Mouse (Mus musculus): ENCODE measurements at regions not wholly inside any gene's neighbourhood (a gene's known extent, or its start where the extent isn't known, plus 50 kb on each side); places are given as distances from the start of the nearest gene placed in this dataset.

GRCm38 (mm10) chr5:126098433-126098832 is 566.9 kb downstream of the Tmem132b start:
- H3K4me1 ChIP-seq (ENCODE audit: control insufficient read depth, insufficient read depth, low read length), result no peaks in the 10 kb centered on the region
- H3K27ac ChIP-seq (ENCODE audit: control insufficient read depth, insufficient read depth, low read depth, low read length, poor library complexity), result no peak overlapping the region
- WGBS, result 71% methylated on average over 7 of the region's 7 CpGs
- H3K4me3 ChIP-seq (replicated peaks; ENCODE audit: control insufficient read depth, low read depth, low read length), result no peak overlapping the region
- no peak for TF ChIP-seq CTCF (IDR thresholded peaks at IDR 0.05; ENCODE audit: control insufficient read depth, insufficient read depth, low read length)
- no peak for TF ChIP-seq POLR2A (IDR thresholded peaks at IDR 0.05; ENCODE audit: borderline replicate concordance, control insufficient read depth, low read depth, low read length)

GRCm38 (mm10) chr5:126099931-126100330 is 568.4 kb downstream of the Tmem132b start:
- no peak overlapping the region for H3K4me3 ChIP-seq (replicated peaks; ENCODE audit: control insufficient read depth, low read depth, low read length)
- no peaks in the 10 kb centered on the region for H3K4me1 ChIP-seq (ENCODE audit: control insufficient read depth, insufficient read depth, low read length)
- TF ChIP-seq CTCF (IDR thresholded peaks at IDR 0.05; ENCODE audit: control insufficient read depth, insufficient read depth, low read length), result no peak
- WGBS, result 83% methylated on average over 8 of the region's 8 CpGs
- H3K27ac ChIP-seq (ENCODE audit: control insufficient read depth, insufficient read depth, low read depth, low read length, poor library complexity), result no peak overlapping the region

- H3K4me1 ChIP-seq (ENCODE audit: control insufficient read depth, insufficient read depth, low read length), result no peaks in the 10 kb centered on the region
- H3K4me3 ChIP-seq (replicated peaks; ENCODE audit: control insufficient read depth, low read depth, low read length), result no peak overlapping the region
- TF ChIP-seq POLR2A (IDR thresholded peaks at IDR 0.05; ENCODE audit: borderline replicate concordance, control insufficient read depth, low read depth, low read length), result no peak
- no peak overlapping the region for H3K27ac ChIP-seq (ENCODE audit: control insufficient read depth, insufficient read depth, low read depth, low read length, poor library complexity)
- 68% methylated on average over 5 of the region's 5 CpGs for WGBS
Observed at GRCm38 (mm10) chr5:126104464-126104863, 572.9 kb downstream of the Tmem132b start.

GRCm38 (mm10) chr5:126104883-126105282 is 573.3 kb downstream of the Tmem132b start:
- no peak overlapping the region for H3K27ac ChIP-seq (ENCODE audit: control insufficient read depth, insufficient read depth, low read depth, low read length, poor library complexity)
- TF ChIP-seq CTCF (IDR thresholded peaks at IDR 0.05; ENCODE audit: control insufficient read depth, insufficient read depth, low read length) (no peak), POLR2A (IDR thresholded peaks at IDR 0.05; ENCODE audit: borderline replicate concordance, control insufficient read depth, low read depth, low read length) (no peak)
- no peaks in the 10 kb centered on the region for H3K4me1 ChIP-seq (ENCODE audit: control insufficient read depth, insufficient read depth, low read length)
- no peak overlapping the region for H3K4me3 ChIP-seq (replicated peaks; ENCODE audit: control insufficient read depth, low read depth, low read length)
- 64% methylated on average over 1 of the region's 1 CpGs for WGBS

GRCm38 (mm10) chr5:126105446-126105845 is 573.9 kb downstream of the Tmem132b start:
- Histone ChIP-seq H3K4me1 (ENCODE audit: control insufficient read depth, insufficient read depth, low read length) (no peaks in the 10 kb centered on the region), H3K27ac (ENCODE audit: control insufficient read depth, insufficient read depth, low read depth, low read length, poor library complexity) (no peak overlapping the region), H3K4me3 (replicated peaks; ENCODE audit: control insufficient read depth, low read depth, low read length) (no peak overlapping the region)
- 75% methylated on average over 1 of the region's 1 CpGs for WGBS
- TF ChIP-seq POLR2A (IDR thresholded peaks at IDR 0.05; ENCODE audit: borderline replicate concordance, control insufficient read depth, low read depth, low read length), result no peak
- no peak for TF ChIP-seq CTCF (IDR thresholded peaks at IDR 0.05; ENCODE audit: control insufficient read depth, insufficient read depth, low read length)

- Histone ChIP-seq H3K4me3 (replicated peaks; ENCODE audit: control insufficient read depth, low read depth, low read length) (no peak overlapping the region), H3K4me1 (ENCODE audit: control insufficient read depth, insufficient read depth, low read length) (no peaks in the 10 kb centered on the region), H3K27ac (ENCODE audit: control insufficient read depth, insufficient read depth, low read depth, low read length, poor library complexity) (no peak overlapping the region)
- TF ChIP-seq POLR2A (IDR thresholded peaks at IDR 0.05; ENCODE audit: borderline replicate concordance, control insufficient read depth, low read depth, low read length) (no peak), CTCF (IDR thresholded peaks at IDR 0.05; ENCODE audit: control insufficient read depth, insufficient read depth, low read length) (no peak)
- 75% methylated on average over 5 of the region's 5 CpGs for WGBS
Observed at GRCm38 (mm10) chr5:126107020-126107419, 575.4 kb downstream of the Tmem132b start.

- Histone ChIP-seq H3K4me3 (replicated peaks; ENCODE audit: control insufficient read depth, low read depth, low read length) (no peak overlapping the region), H3K4me1 (ENCODE audit: control insufficient read depth, insufficient read depth, low read length) (no peaks in the 10 kb centered on the region), H3K27ac (ENCODE audit: control insufficient read depth, insufficient read depth, low read depth, low read length, poor library complexity) (no peak overlapping the region)
- TF ChIP-seq POLR2A (IDR thresholded peaks at IDR 0.05; ENCODE audit: borderline replicate concordance, control insufficient read depth, low read depth, low read length) (no peak), CTCF (IDR thresholded peaks at IDR 0.05; ENCODE audit: control insufficient read depth, insufficient read depth, low read length) (no peak)
- 52% methylated on average over 3 of the region's 3 CpGs for WGBS
Observed at GRCm38 (mm10) chr5:126108837-126109236, 577.3 kb downstream of the Tmem132b start.

- Histone ChIP-seq H3K27ac (ENCODE audit: control insufficient read depth, insufficient read depth, low read depth, low read length, poor library complexity) (no peak overlapping the region), H3K4me1 (ENCODE audit: control insufficient read depth, insufficient read depth, low read length) (no peaks in the 10 kb centered on the region), H3K4me3 (replicated peaks; ENCODE audit: control insufficient read depth, low read depth, low read length) (no peak overlapping the region)
- TF ChIP-seq CTCF (IDR thresholded peaks at IDR 0.05; ENCODE audit: control insufficient read depth, insufficient read depth, low read length), result no peak
- 73% methylated on average over 2 of the region's 2 CpGs for WGBS
Observed at GRCm38 (mm10) chr5:126117291-126117690, 585.7 kb downstream of the Tmem132b start.

GRCm38 (mm10) chr5:126117906-126118521 is 586.4 kb downstream of the Tmem132b start:
- no peak overlapping the region for H3K27ac ChIP-seq (ENCODE audit: control insufficient read depth, insufficient read depth, low read depth, low read length, poor library complexity)
- WGBS, result 35% methylated on average over 5 of the region's 5 CpGs
- H3K4me3 ChIP-seq (replicated peaks; ENCODE audit: control insufficient read depth, low read depth, low read length), result no peak overlapping the region
- no peaks in the 10 kb centered on the region for H3K4me1 ChIP-seq (ENCODE audit: control insufficient read depth, insufficient read depth, low read length)
- TF ChIP-seq CTCF (IDR thresholded peaks at IDR 0.05; ENCODE audit: control insufficient read depth, insufficient read depth, low read length) (no peak), POLR2A (IDR thresholded peaks at IDR 0.05; ENCODE audit: borderline replicate concordance, control insufficient read depth, low read depth, low read length) (no peak)

All from bone marrow, adult 2 months (tissue).